Mouse (Mus musculus): ENCODE measurements around the gene Rpn1. TPM values are rescaled to one million over a fixed set of nuclear protein-coding genes. Genes with fewer than 3 reads are reported as not detected.

The Rpn1 gene
- polyA plus RNA-seq, 1 experiment from 2014 or later, result 345 TPM

- 8% methylated on average over 32 of the region's 32 CpGs for WGBS
Observed at GRCm38 (mm10) chr6:88105783-88106611, 21.7 kb downstream of the Rpn1 start.

GRCm38 (mm10) chr6:88106612-88107123 is 22.4 kb downstream of the Rpn1 start:
- Histone ChIP-seq H3K9ac (peak overlapping the region; percentile 70), H3K9me3 (no peaks in the 10 kb centered on the region), H3K36me3 (peaks cover 31% of the 10 kb centered on the region), H3K27ac (peak overlapping the region; percentile 51), H3K4me3 (peak overlapping the region; percentile 29), H3K27me3 (no peaks in the 10 kb centered on the region), H3K4me2 (peak overlapping the region; percentile 50), H3K4me1 (peaks cover 13% of the 10 kb centered on the region)
- WGBS, result 96% methylated on average over 12 of the region's 12 CpGs
- ATAC-seq (ENCODE audit: insufficient number of reproducible peaks, insufficient read depth, low FRiP score, low TSS enrichment, low read depth), result no peak

More at GRCm38 (mm10) chr6:88105783-88106611, 21.7 kb downstream of the Rpn1 start:
- Histone ChIP-seq H3K4me1 (peaks cover 13% of the 10 kb centered on the region), H3K4me2 (peak overlapping the region; percentile 50), H3K9me3 (no peaks in the 10 kb centered on the region), H3K36me3 (peaks cover 38% of the 10 kb centered on the region), H3K4me3 (peak overlapping the region; percentile 29), H3K27ac (peak overlapping the region; percentile 83), H3K9ac (peak overlapping the region; percentile 70), H3K27me3 (no peaks in the 10 kb centered on the region)
- ATAC-seq (ENCODE audit: insufficient number of reproducible peaks, insufficient read depth, low FRiP score, low TSS enrichment, low read depth), result peak; percentile 76

- Histone ChIP-seq H3K9ac (peak overlapping the region; percentile 37; the same call in 1 of the 2 replicates), H3K4me2 (no peak overlapping the region), H3K4me1 (peaks cover 14% of the 10 kb centered on the region), H3K4me3 (no peak overlapping the region), H3K27me3 (no peaks in the 10 kb centered on the region), H3K36me3 (peaks cover 19% of the 10 kb centered on the region), H3K9me3 (no peaks in the 10 kb centered on the region), H3K27ac (no peak overlapping the region)
- 88% methylated on average over 10 of the region's 10 CpGs for WGBS
- ATAC-seq (ENCODE audit: insufficient number of reproducible peaks, insufficient read depth, low FRiP score, low TSS enrichment, low read depth), result no peak
Observed at GRCm38 (mm10) chr6:88107661-88108535, 23.6 kb downstream of the Rpn1 start.

- Histone ChIP-seq H3K9ac (peak overlapping the region; percentile 21; the same call in 1 of the 2 replicates), H3K4me3 (no peak overlapping the region), H3K4me2 (peak overlapping the region; percentile 32), H3K27me3 (no peaks in the 10 kb centered on the region), H3K4me1 (peaks cover 38% of the 10 kb centered on the region), H3K36me3 (no peaks in the 10 kb centered on the region), H3K27ac (no peak overlapping the region), H3K9me3 (no peaks in the 10 kb centered on the region)
- ATAC-seq (ENCODE audit: insufficient number of reproducible peaks, insufficient read depth, low FRiP score, low TSS enrichment, low read depth), result no peak
- 33% methylated on average over 7 of the region's 7 CpGs for WGBS
Observed at GRCm38 (mm10) chr6:88113139-88113538, 28.9 kb downstream of the Rpn1 start.

GRCm38 (mm10) chr6:88114414-88114813 is 30.1 kb downstream of the Rpn1 start:
- H3K9me3 ChIP-seq, result no peaks in the 10 kb centered on the region; the same call in 1 of the 2 replicates
- no peak overlapping the region for H3K9ac ChIP-seq
- peak overlapping the region; percentile 55 for H3K27ac ChIP-seq
- no peak overlapping the region for H3K4me2 ChIP-seq
- H3K4me1 ChIP-seq, result peaks cover 38% of the 10 kb centered on the region
- no peaks in the 10 kb centered on the region for H3K36me3 ChIP-seq
- no peaks in the 10 kb centered on the region for H3K27me3 ChIP-seq
- 0 out of 2 replicates have a peak, but pooled peaks have one; percentile 27 for ATAC-seq (ENCODE audit: insufficient number of reproducible peaks, insufficient read depth, low FRiP score, low TSS enrichment, low read depth)
- WGBS, result 33% methylated on average over 5 of the region's 5 CpGs
- no peak overlapping the region for H3K4me3 ChIP-seq

- H3K4me2 ChIP-seq, result no peak overlapping the region
- H3K36me3 ChIP-seq, result no peaks in the 10 kb centered on the region
- H3K4me3 ChIP-seq, result no peak overlapping the region
- peak; percentile 40; the same call in 1 of the 2 replicates for ATAC-seq (ENCODE audit: insufficient number of reproducible peaks, insufficient read depth, low FRiP score, low TSS enrichment, low read depth)
- peak overlapping the region; percentile 75 for H3K27ac ChIP-seq
- no peaks in the 10 kb centered on the region for H3K27me3 ChIP-seq
- no peaks in the 10 kb centered on the region; the same call in 1 of the 2 replicates for H3K9me3 ChIP-seq
- peaks cover 38% of the 10 kb centered on the region for H3K4me1 ChIP-seq
- 69% methylated on average over 21 of the region's 21 CpGs for WGBS
- H3K9ac ChIP-seq, result peak overlapping the region; percentile 7; the same call in 1 of the 2 replicates
Observed at GRCm38 (mm10) chr6:88116347-88117183, 32.3 kb downstream of the Rpn1 start.

GRCm38 (mm10) chr6:88117184-88117575 is 32.9 kb downstream of the Rpn1 start:
- Histone ChIP-seq H3K27me3 (no peaks in the 10 kb centered on the region), H3K27ac (peak overlapping the region; percentile 75), H3K4me1 (peaks cover 38% of the 10 kb centered on the region), H3K36me3 (no peaks in the 10 kb centered on the region), H3K4me3 (no peak overlapping the region), H3K9me3 (no peaks in the 10 kb centered on the region; the same call in 1 of the 2 replicates), H3K4me2 (no peak overlapping the region), H3K9ac (peak overlapping the region; percentile 7; the same call in 1 of the 2 replicates)
- WGBS, result 75% methylated on average over 10 of the region's 10 CpGs
- ATAC-seq (ENCODE audit: insufficient number of reproducible peaks, insufficient read depth, low FRiP score, low TSS enrichment, low read depth), result no peak

- no peaks in the 10 kb centered on the region; the same call in 1 of the 2 replicates for H3K9me3 ChIP-seq
- peaks cover 32% of the 10 kb centered on the region for H3K4me1 ChIP-seq
- no peak overlapping the region for H3K9ac ChIP-seq
- 79% methylated on average over 5 of the region's 5 CpGs for WGBS
- no peak overlapping the region for H3K4me3 ChIP-seq
- no peak overlapping the region for H3K27ac ChIP-seq
- H3K36me3 ChIP-seq, result no peaks in the 10 kb centered on the region
- ATAC-seq (ENCODE audit: insufficient number of reproducible peaks, insufficient read depth, low FRiP score, low TSS enrichment, low read depth), result no peak
- no peak overlapping the region for H3K4me2 ChIP-seq
- H3K27me3 ChIP-seq, result no peaks in the 10 kb centered on the region
Observed at GRCm38 (mm10) chr6:88119309-88119708, 35.0 kb downstream of the Rpn1 start.

GRCm38 (mm10) chr6:88120813-88121212 is 36.5 kb downstream of the Rpn1 start:
- no peak overlapping the region for H3K4me2 ChIP-seq
- H3K9ac ChIP-seq, result no peak overlapping the region
- peaks cover 31% of the 10 kb centered on the region for H3K4me1 ChIP-seq
- no peaks in the 10 kb centered on the region; the same call in 1 of the 2 replicates for H3K9me3 ChIP-seq
- WGBS, result 86% methylated on average over 7 of the region's 7 CpGs
- ATAC-seq (ENCODE audit: insufficient number of reproducible peaks, insufficient read depth, low FRiP score, low TSS enrichment, low read depth), result no peak
- no peak overlapping the region for H3K27ac ChIP-seq
- no peaks in the 10 kb centered on the region for H3K36me3 ChIP-seq
- no peaks in the 10 kb centered on the region for H3K27me3 ChIP-seq
- H3K4me3 ChIP-seq, result no peak overlapping the region

- no peak overlapping the region for H3K4me3 ChIP-seq
- no peaks in the 10 kb centered on the region for H3K36me3 ChIP-seq
- H3K9me3 ChIP-seq, result no peaks in the 10 kb centered on the region; the same call in 1 of the 2 replicates
- H3K27ac ChIP-seq, result no peak overlapping the region
- peaks cover 23% of the 10 kb centered on the region for H3K4me1 ChIP-seq
- WGBS, result 80% methylated on average over 2 of the region's 2 CpGs
- no peak overlapping the region for H3K4me2 ChIP-seq
- no peak for ATAC-seq (ENCODE audit: insufficient number of reproducible peaks, insufficient read depth, low FRiP score, low TSS enrichment, low read depth)
- no peak overlapping the region for H3K9ac ChIP-seq
- H3K27me3 ChIP-seq, result no peaks in the 10 kb centered on the region
Observed at GRCm38 (mm10) chr6:88121781-88122180, 37.5 kb downstream of the Rpn1 start.
